Mouse (Mus musculus) adipose tissue, adult 10 weeks (tissue): ENCODE results near the gene Xaf1. TPM values are rescaled to one million over a fixed set of nuclear protein-coding genes. Genes with fewer than 3 reads are reported as not detected.

ENCODE experiments used
- polyA plus RNA-seq: library from polyadenylated mRNA; stranded (reverse); fragments of 350-450 nt; fragmentation: Illumina TruSeq; extraction: RNeasy Lipid Tissue Mini Kit (QIAGEN cat#74804); gene quantifications from one replicate; pipeline ENCODE4 v1.2.3, GENCODE M21; 2014; ENCODE audit warnings: low read depth, low replicate concordance

The Xaf1 gene
- polyA plus RNA-seq, result 23.9 TPM

DNA sequence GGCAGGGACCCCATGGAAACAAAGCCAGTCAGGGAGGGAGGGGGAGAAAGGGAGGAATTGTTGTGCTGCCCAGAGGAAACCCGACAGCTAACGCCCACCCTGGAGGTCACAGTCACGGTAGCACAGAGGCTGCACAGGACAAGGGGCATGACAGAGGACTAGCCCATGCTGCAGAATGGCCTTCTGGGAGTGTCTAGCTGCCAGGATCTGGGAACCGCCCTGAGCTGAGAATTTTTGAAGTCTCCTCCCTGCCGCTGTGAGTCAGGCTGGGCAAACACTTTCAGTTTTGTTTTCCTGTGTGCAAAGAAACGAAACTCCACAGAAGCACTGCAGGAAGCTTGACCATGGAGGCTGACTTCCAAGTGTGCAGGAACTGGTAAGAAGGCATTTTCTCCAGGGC is at the start of gene Xaf1:
Xaf1 (plus strand) TSS at position 296 of the 400 bp plus-strand sequence.

DNA sequence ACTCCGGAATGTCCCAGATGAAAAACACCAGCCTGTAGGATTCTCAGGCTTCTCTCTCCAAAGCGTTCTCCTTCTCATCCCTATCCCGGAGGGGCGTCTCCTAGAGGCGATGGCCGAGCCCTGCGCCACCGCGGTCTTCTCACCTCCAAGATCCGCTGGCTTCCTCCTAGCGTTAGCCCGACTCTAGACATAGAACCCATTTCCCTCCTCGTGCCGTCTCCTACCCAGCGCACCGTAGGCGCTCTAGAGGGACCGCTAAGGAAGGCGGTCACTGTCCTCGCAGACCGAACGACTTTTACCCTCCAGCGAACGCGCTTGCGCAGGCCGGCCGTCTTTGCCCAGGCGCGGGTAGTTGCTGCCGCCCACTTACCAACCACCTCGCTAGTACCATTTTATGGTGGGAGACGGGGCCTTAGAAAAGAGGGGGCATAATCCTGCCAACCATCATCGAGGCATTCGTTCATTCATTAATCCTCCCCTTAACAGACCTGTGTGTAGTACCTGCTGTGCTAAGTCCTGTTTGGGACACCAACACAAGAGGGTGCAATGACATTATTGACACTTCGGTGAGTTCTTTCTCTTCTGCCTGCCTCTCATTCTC is 34.4 kb upstream of the Xaf1 start, which contains the start of gene Slc13a5:
Slc13a5 (minus strand) TSS at position 263 of the 601 bp plus-strand sequence.

DNA sequence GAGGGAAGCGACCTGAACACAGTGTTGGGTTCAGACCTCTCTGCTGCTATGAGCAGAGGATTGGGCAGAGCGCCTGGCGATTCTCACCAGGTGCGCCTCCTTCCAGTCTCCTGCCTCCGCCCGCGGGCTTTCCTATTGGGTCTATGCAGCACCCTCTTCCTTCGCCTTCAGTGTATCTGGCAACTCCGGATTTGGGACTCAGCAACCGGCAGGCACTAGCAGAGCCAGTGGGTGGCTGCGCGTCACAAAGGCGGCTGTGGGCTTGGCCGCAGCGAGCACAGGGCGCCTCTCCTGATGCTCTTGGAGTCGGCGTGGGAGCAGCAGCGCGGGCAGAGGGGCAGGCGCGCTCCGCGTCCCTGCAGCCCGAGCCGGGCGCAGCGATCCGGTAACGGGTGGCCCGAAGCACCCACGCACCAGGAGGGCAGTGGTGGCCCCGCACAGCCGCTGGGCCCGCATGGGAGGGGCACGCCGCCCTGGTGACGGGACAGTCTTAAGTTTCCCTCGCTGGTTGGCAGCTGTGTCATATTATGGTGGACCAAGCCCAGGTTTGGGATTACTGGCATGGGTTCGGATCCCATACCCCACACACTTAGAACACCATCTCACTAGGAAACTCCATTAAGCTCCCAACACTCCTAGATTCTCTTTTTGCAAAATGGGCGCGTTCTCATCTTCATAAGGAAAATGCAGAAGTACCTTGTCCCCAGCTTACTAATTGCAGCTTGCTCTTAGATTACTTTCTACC is 12.9 kb downstream of the Xaf1 start, which contains the start of gene Fbxo39:
Fbxo39 (plus strand) TSS at position 294 of the 745 bp plus-strand sequence.

DNA sequence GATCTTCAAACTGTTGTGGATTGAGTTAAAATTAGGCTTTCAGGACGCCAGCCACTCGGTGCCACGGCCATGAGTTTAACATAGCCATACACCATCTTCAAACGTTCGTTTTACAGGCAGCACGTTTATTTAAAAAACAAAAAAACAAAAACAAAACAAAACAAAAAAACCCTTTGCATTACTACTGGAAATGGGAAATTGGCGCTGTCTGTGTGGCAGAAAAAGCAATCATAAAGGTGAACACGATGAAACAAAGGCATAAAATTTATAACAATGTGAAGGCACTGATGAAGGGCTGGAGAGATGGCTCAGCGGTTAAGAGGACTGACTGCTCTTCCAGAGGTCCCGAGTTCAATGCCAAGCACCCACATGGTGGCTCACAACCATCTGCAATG is 60.9 kb downstream of the Xaf1 start, which contains the start of gene Tekt1:
Tekt1 (minus strand) TSS at position 96 of the 395 bp plus-strand sequence.

Other genes with a start within 250 kb of the Xaf1 start
- gene Pitpnm3, start 165.9 kb upstream of the Xaf1 start, polyA plus RNA-seq, result 2.4 TPM
- 0.62 TPM for gene Gm43951, start 94.8 kb upstream of the Xaf1 start, polyA plus RNA-seq
- gene 4933427D14Rik, start 94.2 kb upstream of the Xaf1 start, polyA plus RNA-seq, result 10.2 TPM
- 128 TPM for gene Txndc17, start 94.1 kb upstream of the Xaf1 start, polyA plus RNA-seq
- gene Med31, start 86.0 kb upstream of the Xaf1 start, polyA plus RNA-seq, result 15.8 TPM
- 0.65 TPM for gene Slc13a5, start 34.4 kb upstream of the Xaf1 start, polyA plus RNA-seq
- 0.93 TPM for gene Fbxo39, start 12.8 kb downstream of the Xaf1 start, polyA plus RNA-seq
- 11.9 TPM for gene Tekt1, start 60.8 kb downstream of the Xaf1 start, polyA plus RNA-seq
- gene Smtnl2, start 110.1 kb downstream of the Xaf1 start, polyA plus RNA-seq, result 19.5 TPM
- gene Ggt6, start 133.9 kb downstream of the Xaf1 start, polyA plus RNA-seq, result 0.84 TPM
- gene Mybbp1a, start 139.7 kb downstream of the Xaf1 start, polyA plus RNA-seq, result 43.2 TPM
- gene Spns2, start 188.3 kb downstream of the Xaf1 start, polyA plus RNA-seq, result 18.1 TPM
- 1.2 TPM for gene Spns3, start 248.9 kb downstream of the Xaf1 start, polyA plus RNA-seq